Mouse (Mus musculus): ENCODE data around the gene Erich4. TPM values are rescaled to one million over a fixed set of nuclear protein-coding genes. Genes with fewer than 3 reads are reported as not detected.

The Erich4 gene
- polyA plus RNA-seq (2012; rRNA removed): not detected in 2 replicates

DNA sequence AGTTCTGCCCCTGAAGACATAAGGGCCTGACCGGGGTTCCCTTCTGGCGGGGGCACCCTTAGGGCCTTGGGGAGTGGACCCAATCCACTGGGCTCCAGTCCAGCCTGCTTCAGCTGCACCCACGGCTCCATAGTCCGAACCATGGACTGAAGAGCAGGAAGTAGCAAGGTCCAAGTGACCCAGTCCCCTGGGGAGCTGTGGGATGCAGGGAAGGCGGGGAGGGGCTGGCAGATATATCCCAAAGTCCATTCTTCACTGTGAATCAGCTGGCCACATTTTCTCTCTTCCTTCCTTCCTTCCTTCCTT lies at the start of gene Erich4:
Gene Erich4, minus strand, starts transcription at position 187 of the 306 bp plus-strand sequence.

DNA sequence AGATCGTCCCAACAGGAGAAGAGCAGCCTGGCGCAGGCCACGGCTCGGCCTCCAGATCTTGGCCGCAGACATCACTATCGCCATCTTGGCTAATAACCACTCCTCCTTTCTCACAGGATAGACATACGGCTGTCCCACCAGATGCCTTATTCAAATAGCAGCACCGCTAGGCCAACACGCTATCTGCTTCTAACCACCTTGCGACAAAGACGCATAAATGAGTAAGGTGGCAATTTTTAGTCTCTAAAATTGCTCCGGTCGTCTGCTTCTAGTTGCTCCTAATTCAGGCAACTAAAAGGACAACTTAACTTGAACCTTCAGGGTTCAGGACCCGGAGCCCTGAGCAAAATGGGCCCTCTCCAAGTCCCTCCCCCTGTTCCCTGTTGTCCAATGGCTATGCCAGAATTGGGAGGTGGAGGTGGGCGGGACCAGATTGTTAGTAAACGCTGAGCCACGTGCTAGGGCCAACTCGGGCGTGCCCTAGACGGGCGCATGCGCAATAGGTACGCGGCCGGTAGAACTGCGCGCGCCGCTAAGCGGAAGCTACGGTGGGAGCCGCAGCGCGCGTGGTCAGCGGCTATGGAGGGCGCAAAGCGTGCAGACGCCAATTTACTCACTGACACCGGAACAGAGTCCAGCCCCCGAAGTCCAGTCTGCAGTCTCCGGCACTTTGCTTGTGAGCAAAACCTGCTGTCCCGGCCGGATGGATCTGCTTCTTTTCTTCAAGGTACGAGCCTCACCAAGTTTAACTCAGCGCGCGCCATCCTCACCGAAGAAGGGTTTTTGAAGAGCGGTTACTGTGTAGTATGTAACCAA lies 43.2 kb upstream of the Erich4 start, which contains the start of the genes Bckdha and Exosc5:
Gene Bckdha, minus strand, starts transcription at position 325 of the 816 bp plus-strand sequence.
Gene Exosc5, plus strand, starts transcription at position 508 of the 816 bp plus-strand sequence.

DNA sequence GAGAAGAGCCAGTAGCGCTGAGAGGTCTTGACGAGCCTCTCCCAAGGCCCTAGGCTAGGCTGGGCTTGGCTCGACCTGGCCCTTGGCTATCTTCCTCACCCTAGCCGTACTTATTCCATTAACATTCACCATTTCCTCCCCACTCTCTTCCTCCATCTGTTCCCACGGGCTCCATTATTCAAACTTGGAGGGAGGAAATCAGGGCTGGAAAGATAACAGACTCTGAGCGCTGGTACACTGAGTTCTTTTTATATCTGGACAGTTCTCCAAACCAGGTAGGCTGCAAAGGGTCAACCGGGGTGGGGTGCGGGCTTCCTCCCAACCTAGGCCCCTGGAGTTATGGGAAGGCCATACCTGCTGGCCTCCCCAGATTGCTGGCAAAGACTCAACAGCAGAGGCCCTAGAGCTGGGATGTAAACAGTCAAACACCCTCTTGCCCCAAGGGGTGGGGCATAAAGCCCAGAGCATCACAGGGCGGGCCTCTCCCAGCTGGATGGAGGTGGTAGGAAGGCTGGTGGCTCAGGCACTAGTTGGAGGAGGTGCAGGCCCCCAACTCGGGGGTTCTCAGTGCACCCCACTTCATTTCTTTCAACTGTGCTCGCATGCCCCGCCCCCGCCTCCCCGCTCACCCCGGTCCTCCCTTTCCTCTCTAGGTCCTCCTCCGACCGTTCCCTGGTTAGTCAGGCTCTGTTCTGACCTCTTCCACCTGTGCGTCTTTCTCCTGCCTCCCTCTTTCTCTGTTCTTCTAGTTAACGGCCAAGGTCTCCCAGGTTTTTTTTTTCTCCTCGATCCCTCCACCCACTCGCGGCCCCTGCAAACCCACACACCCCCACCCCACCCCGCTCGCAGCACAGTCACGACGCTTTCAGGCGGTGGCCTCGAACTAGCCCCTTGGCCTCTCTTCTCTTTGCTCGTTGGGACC lies 11.1 kb upstream of the Erich4 start, which contains the start of gene B3gnt8:
Gene B3gnt8, plus strand, starts transcription at position 146 of the 922 bp plus-strand sequence.

DNA sequence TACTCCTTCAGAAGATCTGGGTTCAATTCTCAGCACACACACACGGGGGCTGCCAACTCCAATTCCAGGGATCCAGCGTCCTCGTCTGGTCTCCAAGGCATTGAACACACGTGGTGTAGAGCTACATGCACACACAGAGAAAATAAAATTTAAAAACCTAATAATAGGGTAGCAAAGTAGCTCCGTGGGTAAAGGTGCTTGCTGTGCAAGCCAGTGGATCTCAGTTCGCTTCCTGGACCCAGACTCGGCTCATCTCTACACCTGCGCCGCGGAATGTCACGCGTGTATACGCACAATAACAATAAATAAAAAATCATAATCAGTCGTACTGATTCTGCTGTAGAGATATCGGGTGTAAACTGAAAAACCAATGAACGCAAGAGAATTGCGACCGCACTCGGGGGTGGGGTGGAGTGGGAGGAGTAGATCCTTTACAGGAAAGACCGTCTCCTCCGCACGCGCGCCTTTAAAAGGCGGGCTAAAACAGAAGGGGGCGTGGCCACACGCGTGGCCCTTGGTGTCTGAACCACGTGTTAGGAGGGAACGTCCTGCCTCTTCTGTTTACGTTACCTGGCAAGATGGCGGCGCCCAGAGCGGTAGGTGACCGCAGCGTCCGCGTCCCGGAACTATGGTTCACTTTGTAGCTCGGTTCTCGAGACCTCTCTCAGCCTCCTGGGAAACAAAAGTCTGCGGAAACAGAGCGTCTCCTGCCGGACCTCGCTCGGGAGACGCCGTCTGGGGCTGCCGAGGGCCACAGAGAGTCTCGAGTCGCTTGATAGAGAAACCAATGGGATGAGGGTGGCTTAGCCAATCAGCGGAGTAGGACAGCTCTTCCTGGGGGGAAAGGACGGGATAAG lies 3.4 kb upstream of the Erich4 start, which contains the start of gene Dmac2:
Gene Dmac2, plus strand, starts transcription at position 550 of the 857 bp plus-strand sequence.

Other genes starting within 250 kb of the Erich4 start
- 24.7 TPM in 1 of 2 replicates, not detected in the other for gene Cnfn, start 246.2 kb downstream of the Erich4 start, polyA plus RNA-seq (2012; rRNA removed)
- 8.9 and 11.3 TPM in 2 replicates for gene Lipe, start 217.2 kb downstream of the Erich4 start, polyA plus RNA-seq (2012; rRNA removed)
- gene Cxcl17, start 203.0 kb downstream of the Erich4 start, polyA plus RNA-seq (2012; rRNA removed): 0.15 and 0.22 TPM in 2 replicates
- gene Ceacam1, start 138.3 kb downstream of the Erich4 start, polyA plus RNA-seq (2012; rRNA removed): 0.78 and 1.1 TPM in 2 replicates
- gene Ceacam2, start 76.0 kb downstream of the Erich4 start, polyA plus RNA-seq (2012; rRNA removed): not detected in 2 replicates
- 44.1 and 44.4 TPM in 2 replicates for gene Dmac2, start 3.5 kb upstream of the Erich4 start, polyA plus RNA-seq (2012; rRNA removed)
- gene B3gnt8, start 10.8 kb upstream of the Erich4 start, polyA plus RNA-seq (2012; rRNA removed): 0.56 and 1.0 TPM in 2 replicates
- 50.0 and 52.9 TPM in 2 replicates for gene Bckdha, start 43.1 kb upstream of the Erich4 start, polyA plus RNA-seq (2012; rRNA removed)
- gene Exosc5, start 43.3 kb upstream of the Erich4 start, polyA plus RNA-seq (2012; rRNA removed): 29.8 and 29.9 TPM in 2 replicates
- 56.5 and 65.5 TPM in 2 replicates for gene Tmem91, start 59.3 kb upstream of the Erich4 start, polyA plus RNA-seq (2012; rRNA removed)
- 49.4 and 49.6 TPM in 2 replicates for gene B9d2, start 64.9 kb upstream of the Erich4 start, polyA plus RNA-seq (2012; rRNA removed)
- gene Tgfb1, start 71.1 kb upstream of the Erich4 start, polyA plus RNA-seq (2012; rRNA removed): 3.3 and 3.9 TPM in 2 replicates
- gene Ccdc97, start 103.2 kb upstream of the Erich4 start, polyA plus RNA-seq (2012; rRNA removed): 50.1 and 54.6 TPM in 2 replicates
- 32.9 and 40.1 TPM in 2 replicates for gene Hnrnpul1, start 138.9 kb upstream of the Erich4 start, polyA plus RNA-seq (2012; rRNA removed)
- 11.3 and 11.6 TPM in 2 replicates for gene Axl, start 172.8 kb upstream of the Erich4 start, polyA plus RNA-seq (2012; rRNA removed)
- gene Cyp2s1, start 201.0 kb upstream of the Erich4 start, polyA plus RNA-seq (2012; rRNA removed): 3.7 and 3.8 TPM in 2 replicates

Data from central nervous system, embryonic 18 days (tissue).